Mouse (Mus musculus) small intestine, adult 2 months (tissue): ENCODE data around the gene AU040320. TPM values are rescaled to one million over a fixed set of nuclear protein-coding genes. Genes with fewer than 3 reads are reported as not detected.
A peak's percentile ranks its signal among the peaks of the same experiment; 100 is the strongest.

ENCODE experiments used
- H3K27ac ChIP-seq: fragments of 200-500 bp; 2 replicates; pipeline ENCODE4 v1.5.1; 2012; ENCODE audit warnings: low read depth, low read length, control low read depth, inconsistent platforms; ENCODE audit not compliant: insufficient read depth
- H3K27me3 ChIP-seq: fragments of 200-500 bp; 2 replicates; pipeline ENCODE4 v1.6.1; 2012; ENCODE audit warnings: mild to moderate bottlenecking, moderate library complexity, low read length, inconsistent platforms; ENCODE audit not compliant: control insufficient read depth, insufficient read depth
- H3K36me3 ChIP-seq: fragments of 200-500 bp; 2 replicates; pipeline ENCODE4 v1.6.1; 2012; ENCODE audit warnings: mild to moderate bottlenecking, low read length, control low read depth, inconsistent platforms; ENCODE audit not compliant: control insufficient read depth, insufficient read depth
- H3K4me1 ChIP-seq: fragments of 200-500 bp; 2 replicates; pipeline ENCODE4 v1.6.1; 2012; ENCODE audit warnings: low read length, inconsistent platforms, mixed read lengths; ENCODE audit not compliant: control insufficient read depth, insufficient read depth, insufficient read length
- H3K4me3 ChIP-seq: fragments of 200-500 bp; 2 replicates; pipeline ENCODE4 v1.5.1; 2012; ENCODE audit warnings: low read depth, mild to moderate bottlenecking, control low read depth, inconsistent platforms, low read length, moderate library complexity
- CTCF ChIP-seq: fragments of 200-500 bp; IDR thresholded peaks from 2 replicates; pipeline ENCODE4 v1.5.1; 2012; ENCODE audit warnings: low read depth, mild to moderate bottlenecking, control low read depth, inconsistent platforms, low read length, moderate library complexity, mixed read lengths; ENCODE audit not compliant: insufficient replicate concordance, insufficient read length; ENCODE audit errors: extremely low read depth
- POLR2A ChIP-seq: fragments of 200-500 bp; IDR thresholded peaks from 2 replicates; pipeline ENCODE4 v1.6.1; 2012; ENCODE audit warnings: low read depth, mild to moderate bottlenecking, control low read depth, inconsistent platforms, low read length, moderate library complexity
- WGBS: fragments of 180-500 bp; shearing (Covaris S2); methylation state at CpG from one replicate; pipeline ENCODE4 v1.1.7; 2018; 5-methylcytosine and 5-hydroxymethylcytosine counted together
- polyA plus RNA-seq: library from polyadenylated mRNA; depleted of rRNA; stranded (reverse); fragments of >200 nt; gene quantifications from 2 replicates; pipeline ENCODE4 v1.2.3, GENCODE M21; 2012; rRNA removed

The AU040320 gene
- polyA plus RNA-seq, result 82.5 and 182 TPM in 2 replicates

DNA sequence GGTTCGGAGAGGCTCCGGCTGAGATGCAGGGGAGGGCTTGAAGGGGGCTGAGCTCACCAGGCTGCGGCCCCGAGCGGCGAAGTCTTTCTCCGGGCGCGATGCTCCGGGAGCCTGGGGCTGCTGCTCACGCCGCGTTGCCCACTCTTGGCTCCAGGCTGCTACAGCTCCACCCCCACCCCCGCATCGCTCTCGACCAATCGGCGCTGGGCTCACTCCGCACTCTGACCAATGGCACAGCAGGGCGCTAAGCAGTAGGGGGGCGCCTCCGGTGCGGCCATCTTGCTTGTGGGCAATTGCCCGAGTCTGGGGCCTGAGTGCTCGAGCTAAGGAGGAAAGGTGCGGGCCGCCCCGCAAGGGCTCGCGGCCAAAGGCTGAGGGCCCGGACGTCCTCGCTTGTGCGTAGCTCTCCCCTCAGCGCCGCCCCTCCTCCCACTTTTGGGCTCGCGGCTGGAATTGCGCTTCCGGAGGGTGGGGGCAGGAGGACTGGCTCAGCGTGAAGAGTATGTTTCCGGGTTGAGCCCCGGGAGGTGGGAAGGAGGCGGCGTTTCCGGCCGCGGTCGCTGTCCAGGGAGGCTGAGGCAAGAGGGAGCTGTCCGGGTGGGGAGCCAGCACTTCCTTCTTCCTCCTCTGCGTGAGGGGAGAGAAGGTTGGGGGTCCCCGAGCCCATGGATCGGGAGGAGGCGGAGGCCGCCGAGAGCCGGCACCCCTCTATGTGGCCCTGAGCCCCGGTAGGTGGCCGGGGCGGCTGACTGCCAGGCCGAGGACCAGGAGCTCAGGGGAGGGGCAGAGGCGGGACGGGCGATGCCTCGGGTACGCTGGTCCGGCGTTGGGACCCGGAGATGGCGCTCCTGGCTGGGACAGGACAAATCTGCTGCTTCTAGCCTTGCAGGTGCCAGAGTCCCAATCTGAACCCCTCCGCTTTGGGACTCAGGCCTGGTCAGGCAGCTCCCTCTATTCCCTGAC lies at the start of gene AU040320, which contains the start of gene Ncdn:
AU040320 (plus strand) TSS at position 277 of the 963 bp plus-strand sequence.
Ncdn (minus strand) TSS at position 171 of the 963 bp plus-strand sequence.
- TF ChIP-seq POLR2A (peak; percentile 96), CTCF (no peak)
- Histone ChIP-seq H3K4me1 (peaks cover 16% of the 10 kb centered on the region), H3K4me3 (peak within 1 kb of the TSS; percentile 94), H3K36me3 (peaks cover 16% of the 10 kb centered on the region), H3K27me3 (no peaks in the 10 kb centered on the region), H3K27ac (peak within 1 kb of the TSS; percentile 87)
- under 1% methylated on average over 71 of the region's 71 CpGs for WGBS

DNA sequence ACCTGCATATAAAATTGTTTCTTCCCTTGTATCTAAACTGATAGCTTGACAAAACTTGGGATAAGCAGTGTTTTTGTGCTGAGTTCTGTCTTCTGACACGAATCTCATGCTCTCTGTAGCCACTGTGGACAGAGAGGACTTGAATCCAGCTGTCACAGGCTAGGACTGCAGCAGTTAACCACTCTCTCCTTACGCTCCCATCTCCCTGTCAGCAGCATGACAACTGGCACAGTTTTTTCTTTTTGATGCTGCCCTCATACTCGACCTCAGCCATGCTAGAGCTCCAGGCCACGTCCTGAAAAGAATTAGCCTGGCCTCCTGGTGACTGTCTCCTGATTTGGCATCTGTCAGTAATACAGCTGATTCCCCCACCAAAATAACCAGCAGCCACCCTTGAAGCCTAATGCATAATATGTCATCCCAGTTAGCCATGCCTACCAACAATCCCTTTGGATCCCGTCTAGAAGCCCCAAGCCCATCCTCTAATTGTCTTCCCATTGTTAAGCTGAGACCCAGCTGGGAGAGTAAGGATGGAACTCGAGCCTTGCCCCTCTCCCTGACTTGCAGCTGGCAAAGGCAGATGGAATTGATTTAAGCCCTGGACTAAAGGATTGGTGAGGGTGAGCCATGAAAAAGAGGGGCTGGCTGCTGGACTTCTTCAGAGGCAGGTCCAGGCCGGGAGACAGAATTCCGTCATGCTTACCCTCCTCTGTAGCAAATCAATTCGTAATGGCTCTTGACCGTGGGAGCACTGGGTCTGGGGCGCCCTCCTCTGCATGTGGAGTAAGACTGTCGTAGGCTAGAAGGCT lies 46.5 kb upstream of the AU040320 start:
- TF ChIP-seq POLR2A (no peak), CTCF (no peak)
- 92% methylated on average over 12 of the region's 12 CpGs for WGBS
- Histone ChIP-seq H3K27ac (no peak overlapping the region), H3K27me3 (no peaks in the 10 kb centered on the region), H3K4me3 (no peak overlapping the region), H3K36me3 (peaks cover 56% of the 10 kb centered on the region), H3K4me1 (no peaks in the 10 kb centered on the region)

DNA sequence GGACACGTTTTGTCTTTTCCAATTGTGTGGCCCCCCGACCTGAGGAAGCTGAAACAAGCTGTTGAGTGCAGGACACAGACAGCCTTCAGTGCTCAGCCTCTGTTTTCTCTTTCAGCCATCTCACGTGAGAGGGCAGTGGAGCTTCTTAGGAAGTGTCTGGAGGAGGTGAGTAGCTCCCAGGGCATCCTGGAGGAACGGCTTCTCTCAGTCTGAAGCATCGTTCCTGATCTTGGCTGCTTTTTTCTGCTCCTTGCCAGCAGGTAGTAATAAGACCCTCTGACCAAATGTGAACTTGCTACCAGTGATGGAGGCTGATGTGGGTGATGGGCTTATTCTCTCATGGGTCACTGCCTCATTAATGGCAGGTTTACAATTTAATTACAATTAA lies 45.9 kb upstream of the AU040320 start:
- WGBS, result 88% methylated on average over 5 of the region's 5 CpGs
- H3K4me3 ChIP-seq, result no peak overlapping the region
- H3K36me3 ChIP-seq, result peaks cover 55% of the 10 kb centered on the region
- H3K27me3 ChIP-seq, result no peaks in the 10 kb centered on the region
- no peaks in the 10 kb centered on the region for H3K4me1 ChIP-seq
- no peak overlapping the region for H3K27ac ChIP-seq
- no peak for TF ChIP-seq CTCF
- no peak for TF ChIP-seq POLR2A

DNA sequence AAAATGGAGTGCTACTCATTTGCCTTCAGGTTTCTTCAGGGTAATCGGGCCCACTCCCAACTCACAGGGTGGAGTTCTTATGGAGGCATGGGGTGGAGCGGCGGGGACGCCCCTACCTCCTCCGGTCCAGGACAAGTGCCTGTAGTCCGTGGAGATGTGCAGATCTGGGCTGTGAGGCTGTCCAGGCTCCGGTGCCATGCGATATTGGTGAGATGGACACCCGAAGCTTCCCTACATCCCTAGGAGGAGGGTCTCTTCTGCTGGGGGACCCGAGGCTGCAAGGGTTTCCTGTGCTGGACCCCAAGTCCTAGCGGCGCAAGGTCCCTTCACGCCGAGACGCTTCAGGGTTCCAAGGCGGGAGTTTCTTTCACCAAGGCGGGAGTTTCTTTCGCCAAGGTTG lies 21.2 kb upstream of the AU040320 start:
- Histone ChIP-seq H3K27me3 (peaks cover 58% of the 10 kb centered on the region), H3K27ac (no peak overlapping the region), H3K36me3 (no peaks in the 10 kb centered on the region), H3K4me3 (no peak overlapping the region), H3K4me1 (peaks cover 8% of the 10 kb centered on the region)
- TF ChIP-seq POLR2A, result no peak
- TF ChIP-seq CTCF, result no peak
- 6% methylated on average over 18 of the region's 18 CpGs for WGBS

DNA sequence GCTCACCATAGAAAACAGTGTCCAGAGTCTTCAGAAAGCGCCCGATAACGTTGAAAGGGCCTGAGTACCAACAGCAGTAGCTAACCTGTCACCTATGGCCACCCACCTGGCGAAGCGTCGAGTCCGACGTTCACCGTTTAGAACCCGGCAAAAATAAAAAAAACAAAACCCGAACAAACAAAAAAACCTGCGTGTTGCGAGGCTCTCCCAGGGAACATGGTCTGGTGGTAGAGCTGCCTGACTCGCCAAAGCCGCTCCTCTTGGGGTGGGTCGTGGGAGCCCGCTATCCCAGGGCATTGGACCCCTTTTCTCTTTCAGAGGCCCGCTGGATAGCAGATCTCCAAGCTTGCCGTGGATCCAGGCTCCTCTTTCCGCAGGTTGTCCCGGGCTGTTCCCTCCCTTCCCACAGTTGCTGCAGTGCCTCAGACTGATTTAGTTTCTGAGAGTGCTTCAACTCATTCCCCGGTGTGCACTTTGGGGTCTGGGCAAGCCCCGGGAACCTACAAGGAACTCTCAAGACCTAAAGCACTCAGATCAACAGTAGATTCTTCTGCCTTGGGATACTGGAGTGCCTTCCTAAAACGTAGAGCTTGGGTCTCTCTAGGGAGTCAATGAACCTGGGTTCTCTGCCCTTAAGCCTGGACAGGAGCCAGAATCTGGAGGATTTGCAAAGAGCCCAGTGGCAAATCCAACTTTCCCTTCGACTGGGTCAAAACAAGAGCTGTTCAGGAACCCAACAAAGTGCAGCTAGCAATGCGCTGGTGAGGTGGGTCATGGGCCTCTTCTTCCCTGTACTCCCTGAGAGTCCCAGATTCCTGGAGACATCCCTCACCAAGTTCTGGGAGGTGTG lies 20.6 kb upstream of the AU040320 start:
- Histone ChIP-seq H3K27me3 (peaks cover 58% of the 10 kb centered on the region), H3K4me3 (no peak overlapping the region), H3K27ac (no peak overlapping the region), H3K4me1 (peaks cover 8% of the 10 kb centered on the region), H3K36me3 (no peaks in the 10 kb centered on the region)
- no peak for TF ChIP-seq POLR2A
- TF ChIP-seq CTCF, result no peak
- 7% methylated on average over 26 of the region's 26 CpGs for WGBS

DNA sequence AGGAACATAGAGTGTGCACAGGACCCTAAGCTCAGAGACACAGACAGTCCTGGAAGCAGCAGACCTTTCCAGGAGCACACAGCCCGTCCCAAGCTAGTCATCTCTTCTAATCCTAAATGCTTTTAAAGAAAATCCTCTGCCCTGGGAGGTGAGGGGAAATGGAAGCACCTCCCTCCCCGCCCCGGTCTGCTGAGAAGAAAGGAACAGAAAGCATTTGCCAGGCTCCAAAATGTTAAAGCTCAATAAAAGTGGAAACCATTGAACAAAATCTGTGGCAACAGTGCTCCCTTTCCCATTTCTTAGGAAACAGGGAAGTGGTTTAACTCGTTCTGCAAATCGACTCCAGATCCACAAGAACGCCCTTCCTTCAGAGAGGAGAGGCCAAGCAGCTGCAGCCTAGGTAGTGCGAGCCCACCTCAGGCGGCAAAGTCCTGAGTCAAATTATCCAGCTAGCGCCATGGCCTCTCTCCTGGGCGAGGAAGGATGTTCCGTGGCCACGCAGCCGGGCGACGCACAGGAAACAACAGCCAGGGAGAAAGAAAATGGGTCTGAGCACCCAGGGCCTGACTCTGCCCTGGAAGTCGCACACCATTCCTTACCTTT lies 19.2 kb upstream of the AU040320 start:
- TF ChIP-seq POLR2A (no peak), CTCF (no peak)
- H3K4me3 ChIP-seq, result no peak overlapping the region
- H3K36me3 ChIP-seq, result no peaks in the 10 kb centered on the region
- H3K27ac ChIP-seq, result no peak overlapping the region
- peaks cover 8% of the 10 kb centered on the region for H3K4me1 ChIP-seq
- 6% methylated on average over 16 of the region's 16 CpGs for WGBS
- H3K27me3 ChIP-seq, result peaks cover 58% of the 10 kb centered on the region
